Mouse (Mus musculus): ENCODE data around the gene Mcat. TPM values are rescaled to one million over a fixed set of nuclear protein-coding genes. Genes with fewer than 3 reads are reported as not detected.
A peak's percentile ranks its signal among the peaks of the same experiment; 100 is the strongest.

Gene Mcat
- polyA plus RNA-seq, 1 experiment from 2014 or later = 35.6 TPM

GRCm38 (mm10) chr15:83563857-83564651 lies 467 bp upstream of the Mcat start:
- Histone ChIP-seq H3K27ac (ENCODE audit: low read length) (peak overlapping the region; percentile 33; the same call in 1 of the 2 replicates), H3K4me1 (ENCODE audit: control insufficient read depth, insufficient read depth, low read length) (peaks cover 11% of the 10 kb centered on the region), H3K4me2 (replicated peaks; ENCODE audit: low read depth, low read length) (peak overlapping the region; percentile 99), H3K9me3 (ENCODE audit: control insufficient read depth, low read depth, low read length) (no peaks in the 10 kb centered on the region), H3K4me3 (ENCODE audit: low read depth, low read length) (peak overlapping the region; percentile 51), H3K36me3 (ENCODE audit: control insufficient read depth, insufficient read depth, low read length) (no peaks in the 10 kb centered on the region), H3K9ac (replicated peaks; ENCODE audit: low read depth, low read length) (peak overlapping the region; percentile 50), H3K27me3 (ENCODE audit: control insufficient read depth, insufficient read depth, low read length) (no peaks in the 10 kb centered on the region)
- 2% methylated on average over 27 of the region's 27 CpGs for WGBS
- ATAC-seq (ENCODE audit: insufficient number of reproducible peaks, insufficient read depth, low FRiP score, low read depth) = peak; percentile 43; the same call in 1 of the 2 replicates

GRCm38 (mm10) chr15:83562626-83563270 lies 839 bp downstream of the Mcat start:
- no peaks in the 10 kb centered on the region for H3K9me3 ChIP-seq (ENCODE audit: control insufficient read depth, low read depth, low read length)
- WGBS = 37% methylated on average over 15 of the region's 15 CpGs
- no peaks in the 10 kb centered on the region for H3K27me3 ChIP-seq (ENCODE audit: control insufficient read depth, insufficient read depth, low read length)
- no peak overlapping the region for H3K9ac ChIP-seq (replicated peaks; ENCODE audit: low read depth, low read length)
- no peaks in the 10 kb centered on the region for H3K36me3 ChIP-seq (ENCODE audit: control insufficient read depth, insufficient read depth, low read length)
- ATAC-seq (ENCODE audit: insufficient number of reproducible peaks, insufficient read depth, low FRiP score, low read depth) = peak; percentile 62; the same call in 1 of the 2 replicates
- peak overlapping the region; percentile 51; the same call in 1 of the 2 replicates for H3K4me3 ChIP-seq (ENCODE audit: low read depth, low read length)
- H3K4me2 ChIP-seq (replicated peaks; ENCODE audit: low read depth, low read length) = peak overlapping the region; percentile 99
- no peak overlapping the region for H3K27ac ChIP-seq (ENCODE audit: low read length)
- peaks cover 11% of the 10 kb centered on the region for H3K4me1 ChIP-seq (ENCODE audit: control insufficient read depth, insufficient read depth, low read length)

GRCm38 (mm10) chr15:83560941-83561477 lies 2.6 kb downstream of the Mcat start:
- Histone ChIP-seq H3K27ac (ENCODE audit: low read length) (no peak overlapping the region), H3K4me1 (ENCODE audit: control insufficient read depth, insufficient read depth, low read length) (peaks cover 11% of the 10 kb centered on the region), H3K27me3 (ENCODE audit: control insufficient read depth, insufficient read depth, low read length) (no peaks in the 10 kb centered on the region), H3K36me3 (ENCODE audit: control insufficient read depth, insufficient read depth, low read length) (no peaks in the 10 kb centered on the region), H3K9me3 (ENCODE audit: control insufficient read depth, low read depth, low read length) (no peaks in the 10 kb centered on the region), H3K9ac (replicated peaks; ENCODE audit: low read depth, low read length) (no peak overlapping the region), H3K4me3 (ENCODE audit: low read depth, low read length) (no peak overlapping the region), H3K4me2 (replicated peaks; ENCODE audit: low read depth, low read length) (no peak overlapping the region)
- no peak for ATAC-seq (ENCODE audit: insufficient number of reproducible peaks, insufficient read depth, low FRiP score, low read depth)
- WGBS = 69% methylated on average over 5 of the region's 5 CpGs

GRCm38 (mm10) chr15:83555161-83555974 lies 8.2 kb downstream of the Mcat start:
- peak; percentile 81 for ATAC-seq (ENCODE audit: insufficient number of reproducible peaks, insufficient read depth, low FRiP score, low read depth)
- no peaks in the 10 kb centered on the region for H3K27me3 ChIP-seq (ENCODE audit: control insufficient read depth, insufficient read depth, low read length)
- 0 out of 2 replicates have a peak, but pooled peaks cover 3% of the 10 kb centered on the region for H3K9me3 ChIP-seq (ENCODE audit: control insufficient read depth, low read depth, low read length)
- peak overlapping the region; percentile 48 for H3K4me2 ChIP-seq (replicated peaks; ENCODE audit: low read depth, low read length)
- peak overlapping the region; percentile 86 for H3K9ac ChIP-seq (replicated peaks; ENCODE audit: low read depth, low read length)
- no peaks in the 10 kb centered on the region for H3K4me1 ChIP-seq (ENCODE audit: control insufficient read depth, insufficient read depth, low read length)
- peaks cover 4% of the 10 kb centered on the region for H3K36me3 ChIP-seq (ENCODE audit: control insufficient read depth, insufficient read depth, low read length)
- H3K27ac ChIP-seq (ENCODE audit: low read length) = peak overlapping the region; percentile 91
- H3K4me3 ChIP-seq (ENCODE audit: low read depth, low read length) = peak overlapping the region; percentile 82
- WGBS = under 1% methylated on average over 71 of the region's 74 CpGs

GRCm38 (mm10) chr15:83553831-83554230 lies 9.8 kb downstream of the Mcat start:
- no peak overlapping the region for H3K9ac ChIP-seq (replicated peaks; ENCODE audit: low read depth, low read length)
- 0 out of 2 replicates have a peak, but pooled peaks cover 3% of the 10 kb centered on the region for H3K9me3 ChIP-seq (ENCODE audit: control insufficient read depth, low read depth, low read length)
- ATAC-seq (ENCODE audit: insufficient number of reproducible peaks, insufficient read depth, low FRiP score, low read depth) = no peak
- H3K27ac ChIP-seq (ENCODE audit: low read length) = no peak overlapping the region
- no peak overlapping the region for H3K4me3 ChIP-seq (ENCODE audit: low read depth, low read length)
- H3K36me3 ChIP-seq (ENCODE audit: control insufficient read depth, insufficient read depth, low read length) = peaks cover 15% of the 10 kb centered on the region
- no peaks in the 10 kb centered on the region for H3K4me1 ChIP-seq (ENCODE audit: control insufficient read depth, insufficient read depth, low read length)
- no peaks in the 10 kb centered on the region for H3K27me3 ChIP-seq (ENCODE audit: control insufficient read depth, insufficient read depth, low read length)
- H3K4me2 ChIP-seq (replicated peaks; ENCODE audit: low read depth, low read length) = no peak overlapping the region

- Histone ChIP-seq H3K4me3 (ENCODE audit: low read depth, low read length) (no peak overlapping the region), H3K36me3 (ENCODE audit: control insufficient read depth, insufficient read depth, low read length) (peaks cover 47% of the 10 kb centered on the region), H3K4me2 (replicated peaks; ENCODE audit: low read depth, low read length) (no peak overlapping the region), H3K27me3 (ENCODE audit: control insufficient read depth, insufficient read depth, low read length) (no peaks in the 10 kb centered on the region), H3K9me3 (ENCODE audit: control insufficient read depth, low read depth, low read length) (0 out of 2 replicates have a peak, but pooled peaks cover 3% of the 10 kb centered on the region), H3K9ac (replicated peaks; ENCODE audit: low read depth, low read length) (no peak overlapping the region), H3K4me1 (ENCODE audit: control insufficient read depth, insufficient read depth, low read length) (no peaks in the 10 kb centered on the region), H3K27ac (ENCODE audit: low read length) (no peak overlapping the region)
- no peak for ATAC-seq (ENCODE audit: insufficient number of reproducible peaks, insufficient read depth, low FRiP score, low read depth)
- 73% methylated on average over 2 of the region's 2 CpGs for WGBS
These were observed 13.4 kb downstream of the Mcat start for GRCm38 (mm10) chr15:83550137-83550536.

- Histone ChIP-seq H3K27ac (ENCODE audit: low read length) (no peak overlapping the region), H3K9ac (replicated peaks; ENCODE audit: low read depth, low read length) (no peak overlapping the region), H3K4me3 (ENCODE audit: low read depth, low read length) (no peak overlapping the region), H3K36me3 (ENCODE audit: control insufficient read depth, insufficient read depth, low read length) (peaks cover 47% of the 10 kb centered on the region), H3K4me2 (replicated peaks; ENCODE audit: low read depth, low read length) (no peak overlapping the region), H3K9me3 (ENCODE audit: control insufficient read depth, low read depth, low read length) (no peaks in the 10 kb centered on the region), H3K27me3 (ENCODE audit: control insufficient read depth, insufficient read depth, low read length) (no peaks in the 10 kb centered on the region), H3K4me1 (ENCODE audit: control insufficient read depth, insufficient read depth, low read length) (no peaks in the 10 kb centered on the region)
- no peak for ATAC-seq (ENCODE audit: insufficient number of reproducible peaks, insufficient read depth, low FRiP score, low read depth)
- 94% methylated on average over 8 of the region's 8 CpGs for WGBS
These were observed 16.4 kb downstream of the Mcat start for GRCm38 (mm10) chr15:83547144-83547543.

GRCm38 (mm10) chr15:83546029-83546428 lies 17.6 kb downstream of the Mcat start:
- Histone ChIP-seq H3K4me3 (ENCODE audit: low read depth, low read length) (no peak overlapping the region), H3K36me3 (ENCODE audit: control insufficient read depth, insufficient read depth, low read length) (peaks cover 47% of the 10 kb centered on the region), H3K9me3 (ENCODE audit: control insufficient read depth, low read depth, low read length) (no peaks in the 10 kb centered on the region), H3K4me2 (replicated peaks; ENCODE audit: low read depth, low read length) (no peak overlapping the region), H3K27me3 (ENCODE audit: control insufficient read depth, insufficient read depth, low read length) (no peaks in the 10 kb centered on the region), H3K9ac (replicated peaks; ENCODE audit: low read depth, low read length) (no peak overlapping the region), H3K27ac (ENCODE audit: low read length) (no peak overlapping the region), H3K4me1 (ENCODE audit: control insufficient read depth, insufficient read depth, low read length) (no peaks in the 10 kb centered on the region)
- ATAC-seq (ENCODE audit: insufficient number of reproducible peaks, insufficient read depth, low FRiP score, low read depth) = no peak
- 90% methylated on average over 7 of the region's 7 CpGs for WGBS

Measured in stomach, embryonic 14.5 days (tissue).